Mouse (Mus musculus) intestine, embryonic 16.5 days (tissue): ENCODE measurements at regions not wholly inside any gene's neighbourhood (a gene's known extent, or its start where the extent isn't known, plus 50 kb on each side); places are given as distances from the start of the nearest gene placed in this dataset.
A peak's percentile ranks its signal among the peaks of the same experiment; 100 is the strongest.

Experiments
- ATAC-seq: fragments of 200-750 bp; cut with Nextera tagmentation; 2 replicates; pipeline ENCODE4 v1.8.0; 2017; ENCODE audit warnings: moderate TSS enrichment, moderate library complexity
- H3K27ac ChIP-seq: fragments of 300-500 bp; sonication (generic); 2 replicates; pipeline ENCODE4 v1.5.1; 2014; ENCODE audit warnings: mild to moderate bottlenecking, low read length
- H3K27me3 ChIP-seq: fragments of 300-500 bp; sonication (generic); replicated peaks from 2 replicates; pipeline ENCODE4 v1.6.1; 2014; ENCODE audit warnings: low read length, control low read depth, mixed read lengths; ENCODE audit not compliant: control insufficient read depth, insufficient read depth
- H3K36me3 ChIP-seq: fragments of 300-500 bp; sonication (generic); 2 replicates; pipeline ENCODE4 v1.6.1; 2014; ENCODE audit warnings: low read length, control low read depth; ENCODE audit not compliant: control insufficient read depth, insufficient read depth
- H3K4me1 ChIP-seq: fragments of 300-500 bp; sonication (generic); 2 replicates; pipeline ENCODE4 v1.6.1; 2014; ENCODE audit warnings: low read length, control low read depth, mixed read lengths; ENCODE audit not compliant: control insufficient read depth, insufficient read depth
- H3K4me2 ChIP-seq: fragments of 300-500 bp; sonication (generic); 2 replicates; pipeline ENCODE4 v1.6.1; 2014; ENCODE audit warnings: low read depth, low read length, control low read depth
- H3K4me3 ChIP-seq: fragments of 300-500 bp; sonication (generic); 2 replicates; pipeline ENCODE4 v1.5.1; 2014; ENCODE audit warnings: mild to moderate bottlenecking, low read length
- H3K9ac ChIP-seq: fragments of 300-500 bp; sonication (generic); 2 replicates; pipeline ENCODE4 v1.6.1; 2014; ENCODE audit warnings: low read depth, low read length
- H3K9me3 ChIP-seq: fragments of 300-500 bp; sonication (generic); 2 replicates; pipeline ENCODE4 v1.6.1; 2016; ENCODE audit warnings: low read length, control low read depth; ENCODE audit not compliant: control insufficient read depth
- WGBS: fragments of 180-500 bp; shearing (Covaris S2); extraction: QIAGEN DNeasy Blood & Tissue Kit; methylation state at CpG from one replicate; pipeline ENCODE4 v1.1.7; 2014; 5-methylcytosine and 5-hydroxymethylcytosine counted together

- H3K36me3 ChIP-seq = no peaks in the 10 kb centered on the region
- no peaks in the 10 kb centered on the region for H3K9me3 ChIP-seq
- ATAC-seq = no peak
- no peak overlapping the region for H3K27ac ChIP-seq
- WGBS = 19% methylated on average over 4 of the region's 4 CpGs
- H3K4me2 ChIP-seq = no peak overlapping the region
- H3K9ac ChIP-seq = no peak overlapping the region
- H3K4me1 ChIP-seq = peaks cover 5% of the 10 kb centered on the region
- no peaks in the 10 kb centered on the region for H3K27me3 ChIP-seq
- H3K4me3 ChIP-seq = no peak overlapping the region
Measured at GRCm38 (mm10) chr3:66646251-66646650, 334.9 kb upstream of the Rsrc1 start.

DNA sequence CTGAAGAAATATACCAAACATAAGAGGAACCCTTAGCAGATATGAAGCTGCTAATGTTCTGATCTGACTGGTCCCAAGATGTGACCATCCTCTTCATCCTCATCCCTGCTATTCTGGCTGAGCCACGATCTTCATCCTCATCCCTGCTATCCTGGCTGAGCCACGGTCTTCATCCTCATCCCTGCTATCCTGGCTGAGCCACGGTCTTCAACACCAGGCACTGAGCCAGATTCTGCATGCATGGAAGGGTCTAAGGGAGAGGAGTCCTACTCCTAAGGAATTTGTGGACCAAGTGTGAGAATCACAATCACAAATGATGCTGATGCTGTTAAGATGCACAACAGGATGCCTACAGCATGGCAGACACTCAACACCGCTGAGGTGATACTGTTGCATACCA, 331.9 kb upstream of the Rsrc1 start:
- peaks cover 5% of the 10 kb centered on the region for H3K4me1 ChIP-seq
- H3K9ac ChIP-seq = no peak overlapping the region
- WGBS = 87% methylated on average over 4 of the region's 4 CpGs
- no peaks in the 10 kb centered on the region for H3K36me3 ChIP-seq
- ATAC-seq = no peak
- no peak overlapping the region for H3K4me3 ChIP-seq
- no peak overlapping the region for H3K27ac ChIP-seq
- no peak overlapping the region for H3K4me2 ChIP-seq
- no peaks in the 10 kb centered on the region for H3K27me3 ChIP-seq
- no peaks in the 10 kb centered on the region for H3K9me3 ChIP-seq

GRCm38 (mm10) chr3:66650076-66650748, 331.0 kb upstream of the Rsrc1 start:
- no peaks in the 10 kb centered on the region for H3K27me3 ChIP-seq
- H3K4me2 ChIP-seq = peak overlapping the region; percentile 39
- H3K9me3 ChIP-seq = no peaks in the 10 kb centered on the region
- 39% methylated on average over 15 of the region's 15 CpGs for WGBS
- peak overlapping the region; percentile 12; the same call in 1 of the 2 replicates for H3K4me3 ChIP-seq
- H3K27ac ChIP-seq = no peak overlapping the region
- H3K4me1 ChIP-seq = peaks cover 5% of the 10 kb centered on the region
- no peak overlapping the region for H3K9ac ChIP-seq
- ATAC-seq = peak; percentile 89
- H3K36me3 ChIP-seq = no peaks in the 10 kb centered on the region

DNA sequence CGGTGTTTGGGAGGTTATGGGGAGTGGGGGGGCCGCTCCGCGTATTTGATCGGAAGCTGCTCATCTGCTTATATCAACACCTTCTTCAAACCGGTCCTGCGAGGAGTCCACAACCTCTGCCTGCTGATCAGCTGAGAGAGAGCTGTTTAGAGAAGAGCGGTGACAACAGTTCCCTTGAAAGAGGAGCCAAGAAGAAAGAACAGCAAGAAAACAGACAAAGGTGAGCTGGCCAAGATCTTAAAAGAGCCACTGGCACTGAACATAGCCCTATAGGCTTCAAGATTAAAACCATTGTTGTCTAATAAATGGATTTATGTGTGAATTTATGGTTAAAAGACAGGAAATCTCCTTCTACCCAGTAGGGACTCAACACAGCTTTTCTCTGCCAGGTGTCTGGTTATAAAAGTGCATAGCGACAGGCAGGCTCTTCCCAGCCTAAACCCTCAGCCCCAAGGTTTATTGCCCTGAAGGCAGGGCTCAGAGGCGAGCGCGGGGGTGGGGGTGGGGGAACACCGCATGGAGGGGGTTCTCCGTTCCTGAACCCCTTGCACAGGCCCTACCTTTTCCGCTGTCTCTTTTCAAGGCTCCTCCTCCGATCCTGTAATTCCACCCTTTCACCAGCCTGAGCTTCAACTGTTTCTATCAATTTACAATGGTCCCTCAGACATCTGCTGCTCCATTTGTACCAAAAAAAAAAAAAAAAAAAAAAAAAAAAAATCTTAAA, 330.3 kb upstream of the Rsrc1 start:
- 37% methylated on average over 16 of the region's 16 CpGs for WGBS
- Histone ChIP-seq H3K27me3 (no peaks in the 10 kb centered on the region), H3K9me3 (no peaks in the 10 kb centered on the region), H3K27ac (no peak overlapping the region), H3K9ac (no peak overlapping the region), H3K36me3 (no peaks in the 10 kb centered on the region), H3K4me3 (peak overlapping the region; percentile 12), H3K4me1 (peaks cover 5% of the 10 kb centered on the region), H3K4me2 (peak overlapping the region; percentile 39)
- peak; percentile 65 for ATAC-seq

GRCm38 (mm10) chr3:66652139-66652846, 328.9 kb upstream of the Rsrc1 start:
- no peak for ATAC-seq
- 91% methylated on average over 7 of the region's 7 CpGs for WGBS
- H3K9me3 ChIP-seq = no peaks in the 10 kb centered on the region
- no peak overlapping the region for H3K4me2 ChIP-seq
- peaks cover 5% of the 10 kb centered on the region for H3K4me1 ChIP-seq
- no peaks in the 10 kb centered on the region for H3K27me3 ChIP-seq
- no peak overlapping the region for H3K9ac ChIP-seq
- no peaks in the 10 kb centered on the region for H3K36me3 ChIP-seq
- H3K27ac ChIP-seq = no peak overlapping the region
- no peak overlapping the region for H3K4me3 ChIP-seq

- H3K9me3 ChIP-seq = no peaks in the 10 kb centered on the region
- H3K36me3 ChIP-seq = no peaks in the 10 kb centered on the region
- H3K4me1 ChIP-seq = peaks cover 5% of the 10 kb centered on the region
- no peak overlapping the region for H3K27ac ChIP-seq
- H3K4me3 ChIP-seq = no peak overlapping the region
- H3K27me3 ChIP-seq = no peaks in the 10 kb centered on the region
- 78% methylated on average over 2 of the region's 2 CpGs for WGBS
- H3K4me2 ChIP-seq = no peak overlapping the region
- H3K9ac ChIP-seq = no peak overlapping the region
- no peak for ATAC-seq
Measured at GRCm38 (mm10) chr3:66653961-66654360, 327.2 kb upstream of the Rsrc1 start.

DNA sequence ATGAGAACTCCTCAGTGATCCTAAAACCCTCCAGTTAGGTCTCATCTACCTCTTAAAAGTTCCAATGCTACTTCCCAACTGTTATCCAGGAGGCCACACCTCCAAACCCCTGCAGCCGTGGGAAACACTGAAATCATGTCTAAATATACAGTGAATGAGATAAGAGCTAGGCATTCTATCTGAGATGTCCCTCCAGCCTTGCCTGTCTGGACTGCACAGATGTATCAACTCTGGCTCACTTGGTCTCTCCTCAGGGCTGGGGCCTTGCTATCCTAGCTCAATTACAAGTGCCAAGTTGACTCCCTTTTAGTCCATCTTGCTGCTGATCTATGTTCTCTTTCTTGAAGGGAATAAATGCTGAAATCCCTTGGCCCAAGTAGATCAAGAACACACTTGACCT, 326.3 kb upstream of the Rsrc1 start:
- WGBS = 48% methylated on average over 1 of the region's 1 CpGs
- Histone ChIP-seq H3K4me3 (no peak overlapping the region), H3K9ac (no peak overlapping the region), H3K4me1 (peaks cover 5% of the 10 kb centered on the region), H3K27ac (no peak overlapping the region), H3K27me3 (no peaks in the 10 kb centered on the region), H3K9me3 (no peaks in the 10 kb centered on the region), H3K4me2 (no peak overlapping the region), H3K36me3 (no peaks in the 10 kb centered on the region)
- no peak for ATAC-seq

GRCm38 (mm10) chr3:66656458-66656857, 324.7 kb upstream of the Rsrc1 start:
- ATAC-seq = no peak
- Histone ChIP-seq H3K4me2 (no peak overlapping the region), H3K9me3 (no peaks in the 10 kb centered on the region), H3K27me3 (no peaks in the 10 kb centered on the region), H3K4me3 (no peak overlapping the region), H3K36me3 (no peaks in the 10 kb centered on the region), H3K27ac (no peak overlapping the region), H3K9ac (no peak overlapping the region), H3K4me1 (no peaks in the 10 kb centered on the region)
- 82% methylated on average over 5 of the region's 5 CpGs for WGBS

GRCm38 (mm10) chr3:66660555-66660954, 320.6 kb upstream of the Rsrc1 start:
- Histone ChIP-seq H3K9me3 (no peaks in the 10 kb centered on the region), H3K9ac (no peak overlapping the region), H3K27me3 (no peaks in the 10 kb centered on the region), H3K4me2 (no peak overlapping the region), H3K4me3 (no peak overlapping the region), H3K27ac (no peak overlapping the region), H3K36me3 (no peaks in the 10 kb centered on the region), H3K4me1 (no peaks in the 10 kb centered on the region)
- WGBS = 38% methylated on average over 5 of the region's 5 CpGs
- ATAC-seq = peak; percentile 56
